Mouse (Mus musculus): ENCODE measurements around the gene Sema5b. TPM values are rescaled to one million over a fixed set of nuclear protein-coding genes. Genes with fewer than 3 reads are reported as not detected.

Sema5b gene
- total and polyA plus RNA-seq, 2 experiments from 2014 or later = 12.8 to 30.1 TPM

- 85% methylated on average over 8 of the region's 8 CpGs for WGBS
- no peak for DNase-seq
- H3K4me2 ChIP-seq (ENCODE audit: low read depth) = no peak overlapping the region
- no peaks in the 10 kb centered on the region; the same call in 1 of the 2 replicates for H3K27me3 ChIP-seq (ENCODE audit: insufficient read depth, low read length)
- TF ChIP-seq CTCF (IDR thresholded peaks at IDR 0.05; ENCODE audit: low read depth) = no peak
- H3K4me3 ChIP-seq (ENCODE audit: low read depth, low read length) = no peak overlapping the region
- 0 out of 2 replicates have a peak, but pooled peaks cover 6% of the 10 kb centered on the region for H3K4me1 ChIP-seq (ENCODE audit: insufficient read depth)
- H3K9me3 ChIP-seq (ENCODE audit: low read length) = no peaks in the 10 kb centered on the region
- no peak for ATAC-seq
- H3K36me3 ChIP-seq (ENCODE audit: insufficient read depth) = no peaks in the 10 kb centered on the region
- no peak overlapping the region for H3K27ac ChIP-seq (ENCODE audit: low read depth, low read length)
- no peak overlapping the region for H3K9ac ChIP-seq
Measured at GRCm38 (mm10) chr16:35537651-35538050, 3.3 kb upstream of the Sema5b start.

GRCm38 (mm10) chr16:35539041-35539440 lies 1.9 kb upstream of the Sema5b start:
- Histone ChIP-seq H3K27ac (ENCODE audit: low read depth, low read length) (no peak overlapping the region), H3K4me3 (ENCODE audit: low read depth, low read length) (no peak overlapping the region), H3K36me3 (ENCODE audit: insufficient read depth) (no peaks in the 10 kb centered on the region), H3K9me3 (ENCODE audit: low read length) (no peaks in the 10 kb centered on the region), H3K9ac (no peak overlapping the region), H3K4me2 (ENCODE audit: low read depth) (no peak overlapping the region), H3K4me1 (ENCODE audit: insufficient read depth) (peaks cover 6% of the 10 kb centered on the region; the same call in 1 of the 2 replicates), H3K27me3 (ENCODE audit: insufficient read depth, low read length) (no peaks in the 10 kb centered on the region)
- DNase-seq (no peak), ATAC-seq (no peak)
- TF ChIP-seq CTCF (IDR thresholded peaks at IDR 0.05; ENCODE audit: low read depth) = no peak
- WGBS = 26% methylated on average over 10 of the region's 10 CpGs

- ATAC-seq (peak; percentile 65), DNase-seq (peak; percentile 86)
- under 1% methylated on average over 22 of the region's 23 CpGs for WGBS
- H3K4me2 ChIP-seq (ENCODE audit: low read depth) = peak overlapping the region; percentile 95
- peak; percentile 76 for TF ChIP-seq CTCF (IDR thresholded peaks at IDR 0.05; ENCODE audit: low read depth)
- H3K27me3 ChIP-seq (ENCODE audit: insufficient read depth, low read length) = no peaks in the 10 kb centered on the region
- peak overlapping the region; percentile 9; the same call in 1 of the 2 replicates for H3K27ac ChIP-seq (ENCODE audit: low read depth, low read length)
- H3K4me1 ChIP-seq (ENCODE audit: insufficient read depth) = peaks cover 6% of the 10 kb centered on the region; the same call in 1 of the 2 replicates
- H3K9ac ChIP-seq = peak overlapping the region; percentile 71
- no peaks in the 10 kb centered on the region for H3K36me3 ChIP-seq (ENCODE audit: insufficient read depth)
- no peaks in the 10 kb centered on the region for H3K9me3 ChIP-seq (ENCODE audit: low read length)
- H3K4me3 ChIP-seq (ENCODE audit: low read depth, low read length) = peak overlapping the region; percentile 56
Measured at GRCm38 (mm10) chr16:35540333-35541116, 420 bp upstream of the Sema5b start.

GRCm38 (mm10) chr16:35541661-35542420 lies 896 bp downstream of the Sema5b start:
- 1% methylated on average over 54 of the region's 54 CpGs for WGBS
- peak overlapping the region; percentile 56 for H3K4me3 ChIP-seq (ENCODE audit: low read depth, low read length)
- DNase-seq (peak; percentile 55), ATAC-seq (peak; percentile 25)
- H3K9me3 ChIP-seq (ENCODE audit: low read length) = no peaks in the 10 kb centered on the region
- H3K4me2 ChIP-seq (ENCODE audit: low read depth) = peak overlapping the region; percentile 95
- peaks cover 6% of the 10 kb centered on the region; the same call in 1 of the 2 replicates for H3K4me1 ChIP-seq (ENCODE audit: insufficient read depth)
- H3K27ac ChIP-seq (ENCODE audit: low read depth, low read length) = peak overlapping the region; percentile 64
- H3K27me3 ChIP-seq (ENCODE audit: insufficient read depth, low read length) = no peaks in the 10 kb centered on the region
- H3K36me3 ChIP-seq (ENCODE audit: insufficient read depth) = no peaks in the 10 kb centered on the region
- peak overlapping the region; percentile 71 for H3K9ac ChIP-seq
- TF ChIP-seq CTCF (IDR thresholded peaks at IDR 0.05; ENCODE audit: low read depth) = no peak

- Histone ChIP-seq H3K36me3 (ENCODE audit: insufficient read depth) (no peaks in the 10 kb centered on the region), H3K4me1 (ENCODE audit: insufficient read depth) (peaks cover 6% of the 10 kb centered on the region; the same call in 1 of the 2 replicates), H3K4me3 (ENCODE audit: low read depth, low read length) (peak overlapping the region; percentile 56), H3K27me3 (ENCODE audit: insufficient read depth, low read length) (no peaks in the 10 kb centered on the region), H3K27ac (ENCODE audit: low read depth, low read length) (no peak overlapping the region), H3K9me3 (ENCODE audit: low read length) (no peaks in the 10 kb centered on the region), H3K9ac (peak overlapping the region; percentile 71), H3K4me2 (ENCODE audit: low read depth) (peak overlapping the region; percentile 95)
- ATAC-seq (no peak), DNase-seq (no peak)
- TF ChIP-seq CTCF (IDR thresholded peaks at IDR 0.05; ENCODE audit: low read depth) = no peak
- 3% methylated on average over 27 of the region's 27 CpGs for WGBS
Measured at GRCm38 (mm10) chr16:35542421-35542780, 1.5 kb downstream of the Sema5b start.

- Histone ChIP-seq H3K4me3 (ENCODE audit: low read depth, low read length) (no peak overlapping the region), H3K36me3 (ENCODE audit: insufficient read depth) (no peaks in the 10 kb centered on the region), H3K9me3 (ENCODE audit: low read length) (no peaks in the 10 kb centered on the region), H3K4me2 (ENCODE audit: low read depth) (no peak overlapping the region), H3K27me3 (ENCODE audit: insufficient read depth, low read length) (no peaks in the 10 kb centered on the region), H3K9ac (no peak overlapping the region), H3K4me1 (ENCODE audit: insufficient read depth) (peaks cover 2% of the 10 kb centered on the region; the same call in 1 of the 2 replicates), H3K27ac (ENCODE audit: low read depth, low read length) (no peak overlapping the region)
- DNase-seq = no peak
- ATAC-seq = no peak
- TF ChIP-seq CTCF (IDR thresholded peaks at IDR 0.05; ENCODE audit: low read depth) = no peak
- 86% methylated on average over 4 of the region's 4 CpGs for WGBS
Measured at GRCm38 (mm10) chr16:35545723-35546122, 4.8 kb downstream of the Sema5b start.

GRCm38 (mm10) chr16:35547966-35548365 lies 7.0 kb downstream of the Sema5b start:
- Histone ChIP-seq H3K36me3 (ENCODE audit: insufficient read depth) (no peaks in the 10 kb centered on the region), H3K4me3 (ENCODE audit: low read depth, low read length) (no peak overlapping the region), H3K4me1 (ENCODE audit: insufficient read depth) (no peaks in the 10 kb centered on the region; the same call in 1 of the 2 replicates), H3K9me3 (ENCODE audit: low read length) (no peaks in the 10 kb centered on the region), H3K4me2 (ENCODE audit: low read depth) (no peak overlapping the region), H3K27ac (ENCODE audit: low read depth, low read length) (no peak overlapping the region), H3K27me3 (ENCODE audit: insufficient read depth, low read length) (no peaks in the 10 kb centered on the region), H3K9ac (no peak overlapping the region)
- DNase-seq (no peak), ATAC-seq (no peak)
- TF ChIP-seq CTCF (IDR thresholded peaks at IDR 0.05; ENCODE audit: low read depth) = no peak
